Mouse (Mus musculus) CD4-positive, CD25-positive, alpha-beta regulatory T cell (primary cell): Measurements from ENCODE around the gene AI854703. TPM values are rescaled to one million over a fixed set of nuclear protein-coding genes. Genes with fewer than 3 reads are reported as not detected.

Source experiments
- polyA plus RNA-seq: library from polyadenylated mRNA; unstranded; fragments of 100-300 nt; shearing (Covaris generic); gene quantifications from one replicate; pipeline ENCODE4 v1.2.1, GENCODE M21; 2017

The AI854703 gene
- 4.3 TPM for polyA plus RNA-seq

GRCm38 (mm10) chr6:48626464-48626863 lies at the start of gene AI854703:
AI854703 (plus strand) TSS chr6:48626764.

GRCm38 (mm10) chr6:48589194-48589750 lies 37.3 kb upstream of the AI854703 start, which contains the start of gene Gm45021:
Gm45021 (plus strand) TSS chr6:48589610.

GRCm38 (mm10) chr6:48593158-48594042 lies 33.2 kb upstream of the AI854703 start, which contains the start of the genes Repin1 and Gm44965:
Repin1 (plus strand) TSS chr6:48593883.
Gm44965 (plus strand) TSS chr6:48593941.

GRCm38 (mm10) chr6:48601271-48602079 lies 25.1 kb upstream of the AI854703 start, which contains the start of gene Zfp775:
Zfp775 (plus strand) TSS chr6:48602063.

GRCm38 (mm10) chr6:48646995-48647394 lies 20.4 kb downstream of the AI854703 start, which contains the start of gene Gimap8:
Gimap8 (plus strand) TSS chr6:48647234.

GRCm38 (mm10) chr6:48675931-48676859 lies 49.6 kb downstream of the AI854703 start, which contains the start of gene Gimap9:
Gimap9 (plus strand) TSS chr6:48676129.

Other genes starting within 250 kb of the AI854703 start
- gene Krba1, start 231.2 kb upstream of the AI854703 start, polyA plus RNA-seq: 26.2 TPM
- gene Zfp467, start 180.9 kb upstream of the AI854703 start, polyA plus RNA-seq: 32.5 TPM
- 0.23 TPM for gene Sspo, start 178.5 kb upstream of the AI854703 start, polyA plus RNA-seq
- 0.24 TPM for gene Atp6v0e2, start 89.1 kb upstream of the AI854703 start, polyA plus RNA-seq
- 44.5 TPM for gene Lrrc61, start 72.0 kb upstream of the AI854703 start, polyA plus RNA-seq
- 0.17 TPM for gene Rarres2, start 54.0 kb upstream of the AI854703 start, polyA plus RNA-seq
- gene Gm45021, start 37.2 kb upstream of the AI854703 start, polyA plus RNA-seq: not detected
- gene Repin1, start 32.9 kb upstream of the AI854703 start, polyA plus RNA-seq: 2.7 TPM
- not detected for gene Gm44965, start 32.8 kb upstream of the AI854703 start, polyA plus RNA-seq
- 9.4 TPM for gene Zfp775, start 24.7 kb upstream of the AI854703 start, polyA plus RNA-seq
- gene Gimap8, start 20.5 kb downstream of the AI854703 start, polyA plus RNA-seq: 154 TPM
- 297 TPM for gene Gimap9, start 49.4 kb downstream of the AI854703 start, polyA plus RNA-seq
- gene Gimap4, start 57.8 kb downstream of the AI854703 start, polyA plus RNA-seq: 1,429 TPM
- 921 TPM for gene Gimap6, start 81.5 kb downstream of the AI854703 start, polyA plus RNA-seq
- gene Gm28053, start 91.8 kb downstream of the AI854703 start, polyA plus RNA-seq: 25.5 TPM
- 299 TPM for gene Gimap7, start 91.9 kb downstream of the AI854703 start, polyA plus RNA-seq
- 563 TPM for gene Gimap1, start 112.3 kb downstream of the AI854703 start, polyA plus RNA-seq
- gene Gimap5, start 119.4 kb downstream of the AI854703 start, polyA plus RNA-seq: 207 TPM
- 2,001 TPM for gene Gimap3, start 144.1 kb downstream of the AI854703 start, polyA plus RNA-seq
- 5.5 TPM for gene Tmem176a, start 214.2 kb downstream of the AI854703 start, polyA plus RNA-seq
- gene Tmem176b, start 214.7 kb downstream of the AI854703 start, polyA plus RNA-seq: 8.6 TPM
- gene Aoc1, start 246.1 kb downstream of the AI854703 start, polyA plus RNA-seq: not detected